Mouse (Mus musculus) neural tube, embryonic 11.5 days (tissue): Measurements from ENCODE around the gene Cdc42ep3. TPM values are rescaled to one million over a fixed set of nuclear protein-coding genes. Genes with fewer than 3 reads are reported as not detected.

ENCODE experiments used
- ATAC-seq: fragments of 200-750 bp; cut with Nextera tagmentation; 2 replicates; pipeline ENCODE4 v1.8.0; 2017; ENCODE audit warnings: moderate number of reproducible peaks, mild to moderate bottlenecking, moderate TSS enrichment, moderate library complexity; ENCODE audit not compliant: insufficient read depth, low FRiP score, low TSS enrichment
- DNase-seq: peaks from one replicate; pipeline ENCODE4 v3.0.0-alpha.2; 2015; ENCODE audit warnings: low spot score
- H3K27ac ChIP-seq: fragments of 300-500 bp; sonication (generic); 2 replicates; pipeline ENCODE4 v1.5.1; 2014; ENCODE audit warnings: low read depth, mild to moderate bottlenecking, low read length
- H3K27me3 ChIP-seq: fragments of 300-500 bp; sonication (generic); 2 replicates; pipeline ENCODE4 v1.6.1; 2014; ENCODE audit warnings: mild to moderate bottlenecking, low read length, mixed read lengths; ENCODE audit not compliant: control insufficient read depth, insufficient read depth
- H3K36me3 ChIP-seq: fragments of 300-500 bp; sonication (generic); 2 replicates; pipeline ENCODE4 v1.6.1; 2014; ENCODE audit warnings: mild to moderate bottlenecking, low read length, moderate library complexity, mixed read lengths; ENCODE audit not compliant: control insufficient read depth, insufficient read depth
- H3K4me1 ChIP-seq: fragments of 300-500 bp; sonication (generic); 2 replicates; pipeline ENCODE4 v1.6.1; 2014; ENCODE audit warnings: low read length, mixed read lengths; ENCODE audit not compliant: control insufficient read depth, insufficient read depth
- H3K4me2 ChIP-seq: fragments of 300-500 bp; sonication (generic); 2 replicates; pipeline ENCODE4 v1.6.1; 2014; ENCODE audit warnings: low read depth, mild to moderate bottlenecking, moderate library complexity
- H3K4me3 ChIP-seq: fragments of 300-500 bp; sonication (generic); 2 replicates; pipeline ENCODE4 v1.5.1; 2014; ENCODE audit warnings: low read depth, low read length
- H3K9ac ChIP-seq: fragments of 300-500 bp; sonication (generic); 2 replicates; pipeline ENCODE4 v1.6.1; 2014; ENCODE audit warnings: mild to moderate bottlenecking, low read length
- H3K9me3 ChIP-seq: fragments of 300-500 bp; sonication (generic); 2 replicates; pipeline ENCODE4 v1.6.1; 2016; ENCODE audit warnings: low read length; ENCODE audit not compliant: control insufficient read depth
- WGBS: fragments of 180-500 bp; shearing (Covaris S2); extraction: QIAGEN DNeasy Blood & Tissue Kit; methylation state at CpG from one replicate; pipeline ENCODE4 v1.1.7; 2014; 5-methylcytosine and 5-hydroxymethylcytosine counted together
- polyA plus RNA-seq: library from polyadenylated mRNA; unstranded; fragments of >200 nt; fragmentation: Nextera tagmentation; extraction: Ambion mirVana; gene quantifications from 2 replicates; pipeline ENCODE4 v1.2.1, GENCODE M21; 2014

Cdc42ep3 gene
- polyA plus RNA-seq, 1 experiment from 2014 or later = 27.6 TPM

GRCm38 (mm10) chr17:79349371-79349770 is 5.5 kb downstream of the Cdc42ep3 start:
- Histone ChIP-seq H3K27me3 (peaks cover 2% of the 10 kb centered on the region; the same call in 1 of the 2 replicates), H3K9me3 (no peaks in the 10 kb centered on the region), H3K4me2 (no peak overlapping the region), H3K27ac (no peak overlapping the region), H3K36me3 (no peaks in the 10 kb centered on the region), H3K9ac (no peak overlapping the region), H3K4me1 (peaks cover 8% of the 10 kb centered on the region; the same call in 1 of the 2 replicates), H3K4me3 (no peak overlapping the region)
- WGBS = 72% methylated on average over 4 of the region's 4 CpGs
- DNase-seq (no peak), ATAC-seq (no peak)

GRCm38 (mm10) chr17:79347920-79348589 is 6.8 kb downstream of the Cdc42ep3 start:
- DNase-seq = no peak
- Histone ChIP-seq H3K27ac (no peak overlapping the region), H3K9me3 (no peaks in the 10 kb centered on the region), H3K9ac (no peak overlapping the region), H3K4me1 (peaks cover 2% of the 10 kb centered on the region; the same call in 1 of the 2 replicates), H3K36me3 (no peaks in the 10 kb centered on the region), H3K4me2 (no peak overlapping the region), H3K4me3 (no peak overlapping the region), H3K27me3 (no peaks in the 10 kb centered on the region; the same call in 1 of the 2 replicates)
- ATAC-seq = no peak
- WGBS = 86% methylated on average over 7 of the region's 7 CpGs

DNA sequence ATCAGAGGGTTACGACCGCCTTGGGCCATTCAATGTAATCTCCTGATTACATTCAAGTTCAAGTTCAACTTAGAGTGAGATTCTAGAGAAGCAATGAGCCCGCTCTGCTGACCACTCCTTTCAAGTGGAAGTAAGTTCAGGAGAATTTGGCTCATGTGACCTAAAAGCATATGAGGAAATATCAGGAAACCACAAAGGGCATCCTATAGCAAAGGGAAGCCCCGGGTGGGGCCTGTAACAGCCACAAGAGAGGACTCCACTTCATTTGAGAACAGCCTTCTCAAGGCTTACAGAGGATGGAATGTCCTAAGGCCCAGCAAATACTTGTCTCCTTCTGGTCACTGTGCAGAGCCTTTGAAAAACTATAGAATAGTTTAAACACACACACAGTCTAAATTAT is 7.6 kb downstream of the Cdc42ep3 start:
- no peaks in the 10 kb centered on the region for H3K9me3 ChIP-seq
- no peak overlapping the region for H3K9ac ChIP-seq
- no peak overlapping the region for H3K4me2 ChIP-seq
- DNase-seq = no peak
- H3K36me3 ChIP-seq = no peaks in the 10 kb centered on the region
- 89% methylated on average over 4 of the region's 4 CpGs for WGBS
- no peaks in the 10 kb centered on the region for H3K27me3 ChIP-seq
- no peak overlapping the region for H3K4me3 ChIP-seq
- H3K27ac ChIP-seq = no peak overlapping the region
- no peaks in the 10 kb centered on the region; the same call in 1 of the 2 replicates for H3K4me1 ChIP-seq
- ATAC-seq = no peak

DNA sequence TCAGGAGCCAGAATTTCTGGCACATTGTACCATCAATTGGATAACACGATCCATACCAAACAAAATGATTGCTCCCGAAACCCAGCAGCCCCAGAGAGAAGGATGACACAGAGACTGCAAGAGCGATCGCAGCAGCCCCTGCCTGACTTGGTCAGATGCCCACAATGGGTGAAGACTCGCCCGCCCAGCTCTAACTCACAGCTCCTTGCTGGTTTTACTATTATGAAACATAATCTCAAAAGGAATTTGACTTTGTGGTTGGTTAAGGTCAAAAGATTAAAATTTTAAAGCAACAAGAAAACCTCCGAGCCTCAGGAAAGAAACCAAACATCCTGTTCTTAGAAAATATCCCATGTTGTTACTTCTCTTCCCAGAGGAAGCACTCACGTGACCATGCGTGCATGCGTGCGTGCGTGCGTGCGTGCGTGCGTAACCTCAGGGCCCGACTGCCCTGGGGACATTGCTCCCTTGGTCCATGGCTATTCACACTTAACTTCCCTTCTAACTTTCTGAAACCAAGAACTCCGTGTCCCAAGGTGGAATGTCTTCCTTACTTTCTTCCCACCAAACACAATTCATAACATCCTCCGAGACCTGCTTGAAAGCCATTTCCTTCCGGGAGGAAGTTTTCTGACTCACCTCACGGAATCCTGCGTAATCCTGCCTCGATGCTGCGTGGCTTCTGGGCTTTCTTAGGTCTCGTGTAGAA is 9.7 kb downstream of the Cdc42ep3 start:
- H3K4me1 ChIP-seq = no peaks in the 10 kb centered on the region; the same call in 1 of the 2 replicates
- H3K27ac ChIP-seq = no peak overlapping the region
- H3K9ac ChIP-seq = no peak overlapping the region
- ATAC-seq (no peak), DNase-seq (no peak)
- H3K36me3 ChIP-seq = no peaks in the 10 kb centered on the region
- no peaks in the 10 kb centered on the region for H3K27me3 ChIP-seq
- no peak overlapping the region for H3K4me3 ChIP-seq
- WGBS = 88% methylated on average over 25 of the region's 25 CpGs
- H3K4me2 ChIP-seq = no peak overlapping the region
- H3K9me3 ChIP-seq = no peaks in the 10 kb centered on the region

GRCm38 (mm10) chr17:79343334-79343946 is 11.5 kb downstream of the Cdc42ep3 start:
- Histone ChIP-seq H3K4me3 (no peak overlapping the region), H3K4me2 (no peak overlapping the region), H3K9ac (no peak overlapping the region), H3K4me1 (no peaks in the 10 kb centered on the region; the same call in 1 of the 2 replicates), H3K36me3 (no peaks in the 10 kb centered on the region), H3K9me3 (no peaks in the 10 kb centered on the region), H3K27ac (no peak overlapping the region), H3K27me3 (no peaks in the 10 kb centered on the region)
- ATAC-seq = no peak
- WGBS = 66% methylated on average over 5 of the region's 5 CpGs
- DNase-seq = no peak

DNA sequence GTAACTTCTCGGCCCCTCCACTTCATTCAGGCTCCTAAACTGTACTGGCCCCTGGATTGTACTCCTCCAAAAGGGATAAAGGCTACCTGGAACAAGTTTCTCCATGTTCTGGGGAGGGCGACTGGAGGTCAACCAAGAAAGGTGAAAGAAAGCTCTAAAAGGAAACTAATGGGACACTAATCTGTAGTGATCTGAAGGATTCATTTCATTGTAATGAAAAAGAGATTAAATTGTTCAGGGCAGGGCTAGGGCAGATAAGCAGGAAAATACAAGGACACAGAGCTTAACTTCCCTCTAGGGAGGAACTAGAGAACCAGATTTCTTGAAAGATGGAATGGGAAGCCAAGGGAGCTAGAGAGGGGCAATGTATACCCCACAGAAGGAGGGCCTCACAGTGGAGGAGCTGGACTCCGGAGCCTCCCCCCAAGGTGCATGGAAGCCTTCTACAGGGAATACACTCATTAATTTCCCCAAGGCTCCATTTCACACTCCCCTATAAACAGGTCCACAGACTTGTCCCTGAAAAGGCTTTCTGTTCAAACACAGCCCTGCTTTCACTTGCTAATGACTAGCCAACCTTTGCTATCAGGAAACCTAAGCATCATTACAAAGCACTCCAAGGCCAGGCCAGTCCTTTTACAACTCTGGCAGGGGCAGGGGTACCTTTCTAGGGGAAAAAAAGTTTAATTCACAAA is 12.1 kb downstream of the Cdc42ep3 start:
- no peak for ATAC-seq
- Histone ChIP-seq H3K36me3 (no peaks in the 10 kb centered on the region), H3K9me3 (no peaks in the 10 kb centered on the region), H3K27me3 (no peaks in the 10 kb centered on the region), H3K9ac (no peak overlapping the region), H3K4me2 (no peak overlapping the region), H3K4me3 (no peak overlapping the region), H3K27ac (no peak overlapping the region), H3K4me1 (no peaks in the 10 kb centered on the region; the same call in 1 of the 2 replicates)
- WGBS = 51% methylated on average over 3 of the region's 3 CpGs
- DNase-seq = no peak

DNA sequence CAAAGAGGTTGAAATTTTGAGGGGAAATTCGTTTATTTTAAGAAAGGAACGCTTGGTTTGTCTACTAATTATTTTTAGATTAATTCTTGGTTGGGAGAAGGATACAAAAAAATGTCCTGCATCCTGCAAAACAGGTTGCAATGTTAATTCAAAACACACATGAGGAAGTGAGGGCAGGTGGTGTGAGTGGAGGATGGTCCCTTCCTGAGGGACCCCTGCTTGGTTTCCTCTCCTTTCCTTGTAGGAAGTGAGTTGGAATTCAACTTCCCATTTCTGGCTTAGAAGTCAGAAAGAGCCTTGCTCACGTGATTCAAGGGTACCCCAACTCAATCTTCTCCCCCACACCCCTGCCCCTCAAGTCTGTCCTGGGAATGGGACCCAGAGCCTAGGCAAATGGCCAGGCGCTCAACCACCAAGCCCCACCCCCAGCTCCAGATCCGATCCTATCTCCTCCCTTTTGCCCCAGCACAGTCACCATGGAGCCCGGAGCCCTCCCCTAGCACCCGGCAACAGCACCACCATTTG is 12.9 kb downstream of the Cdc42ep3 start:
- Histone ChIP-seq H3K27me3 (no peaks in the 10 kb centered on the region), H3K9ac (no peak overlapping the region), H3K4me3 (no peak overlapping the region), H3K4me2 (no peak overlapping the region), H3K4me1 (no peaks in the 10 kb centered on the region; the same call in 1 of the 2 replicates), H3K36me3 (no peaks in the 10 kb centered on the region), H3K9me3 (no peaks in the 10 kb centered on the region), H3K27ac (no peak overlapping the region)
- no peak for ATAC-seq
- DNase-seq = no peak
- WGBS = 60% methylated on average over 7 of the region's 7 CpGs

GRCm38 (mm10) chr17:79337494-79337893 is 17.4 kb downstream of the Cdc42ep3 start:
- Histone ChIP-seq H3K9ac (no peak overlapping the region), H3K4me2 (no peak overlapping the region), H3K36me3 (no peaks in the 10 kb centered on the region), H3K4me1 (no peaks in the 10 kb centered on the region), H3K4me3 (no peak overlapping the region), H3K27me3 (no peaks in the 10 kb centered on the region), H3K27ac (no peak overlapping the region), H3K9me3 (no peaks in the 10 kb centered on the region)
- 80% methylated on average over 3 of the region's 3 CpGs for whole genome bisulfite sequencing
- no peak for ATAC-seq
- DNase-seq = no peak
